Mouse (Mus musculus): ENCODE measurements at regions not wholly inside any gene's neighbourhood (a gene's known extent, or its start where the extent isn't known, plus 50 kb on each side); places are given as distances from the start of the nearest gene placed in this dataset.

GRCm38 (mm10) chr3:103493623-103494022 lies 81.4 kb upstream of the Syt6 start:
- Histone ChIP-seq H3K4me3 (ENCODE audit: low read length) (no peak overlapping the region), H3K9me3 (ENCODE audit: control insufficient read depth, low read length) (no peaks in the 10 kb centered on the region), H3K4me2 (replicated peaks; ENCODE audit: low read depth, low read length) (no peak overlapping the region), H3K9ac (ENCODE audit: low read depth, low read length) (no peak overlapping the region), H3K27me3 (ENCODE audit: control insufficient read depth, insufficient read depth, low read length) (no peaks in the 10 kb centered on the region), H3K4me1 (ENCODE audit: control insufficient read depth, insufficient read depth, low read length) (no peaks in the 10 kb centered on the region), H3K27ac (ENCODE audit: low read depth, low read length) (no peak overlapping the region), H3K36me3 (ENCODE audit: control insufficient read depth, insufficient read depth, low read length) (no peaks in the 10 kb centered on the region)
- ATAC-seq (ENCODE audit: low FRiP score, low TSS enrichment): no peak
- 100% methylated on average over 1 of the region's 1 CpGs for WGBS

- Histone ChIP-seq H3K36me3 (ENCODE audit: control insufficient read depth, insufficient read depth, low read length) (no peaks in the 10 kb centered on the region), H3K4me1 (ENCODE audit: control insufficient read depth, insufficient read depth, low read length) (no peaks in the 10 kb centered on the region), H3K4me3 (ENCODE audit: low read length) (no peak overlapping the region), H3K4me2 (replicated peaks; ENCODE audit: low read depth, low read length) (no peak overlapping the region), H3K9me3 (ENCODE audit: control insufficient read depth, low read length) (no peaks in the 10 kb centered on the region), H3K27me3 (ENCODE audit: control insufficient read depth, insufficient read depth, low read length) (no peaks in the 10 kb centered on the region), H3K9ac (ENCODE audit: low read depth, low read length) (no peak overlapping the region), H3K27ac (ENCODE audit: low read depth, low read length) (no peak overlapping the region)
- WGBS: 87% methylated on average over 3 of the region's 3 CpGs
- no peak for ATAC-seq (ENCODE audit: low FRiP score, low TSS enrichment)
Measured at GRCm38 (mm10) chr3:103494043-103494442, 81.0 kb upstream of the Syt6 start.

DNA sequence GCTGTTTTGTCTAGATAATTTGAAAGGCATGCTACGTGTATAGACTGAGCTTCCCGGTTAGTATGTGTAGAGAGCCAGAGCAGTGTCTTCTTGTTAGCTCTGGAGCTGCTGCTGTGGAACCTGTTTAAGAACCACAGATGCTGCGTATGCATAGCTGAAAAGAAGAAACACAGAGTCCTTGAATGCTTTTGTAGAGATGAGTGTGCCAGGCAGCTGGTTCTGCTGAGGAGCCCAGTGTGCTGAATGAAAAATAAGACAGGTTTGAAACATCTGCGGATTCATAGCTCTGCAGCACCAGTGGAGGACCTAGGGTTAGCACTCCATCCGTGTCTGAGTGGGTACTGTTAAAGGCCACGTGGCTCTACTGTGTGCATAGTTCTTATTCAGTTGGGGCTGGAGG lies 78.9 kb upstream of the Syt6 start:
- ATAC-seq (ENCODE audit: low FRiP score, low TSS enrichment): no peak
- H3K4me3 ChIP-seq (ENCODE audit: low read length): no peak overlapping the region
- no peaks in the 10 kb centered on the region for H3K9me3 ChIP-seq (ENCODE audit: control insufficient read depth, low read length)
- no peaks in the 10 kb centered on the region for H3K27me3 ChIP-seq (ENCODE audit: control insufficient read depth, insufficient read depth, low read length)
- no peak overlapping the region for H3K4me2 ChIP-seq (replicated peaks; ENCODE audit: low read depth, low read length)
- H3K36me3 ChIP-seq (ENCODE audit: control insufficient read depth, insufficient read depth, low read length): no peaks in the 10 kb centered on the region
- no peak overlapping the region for H3K27ac ChIP-seq (ENCODE audit: low read depth, low read length)
- WGBS: 89% methylated on average over 6 of the region's 6 CpGs
- no peak overlapping the region for H3K9ac ChIP-seq (ENCODE audit: low read depth, low read length)
- no peaks in the 10 kb centered on the region for H3K4me1 ChIP-seq (ENCODE audit: control insufficient read depth, insufficient read depth, low read length)

DNA sequence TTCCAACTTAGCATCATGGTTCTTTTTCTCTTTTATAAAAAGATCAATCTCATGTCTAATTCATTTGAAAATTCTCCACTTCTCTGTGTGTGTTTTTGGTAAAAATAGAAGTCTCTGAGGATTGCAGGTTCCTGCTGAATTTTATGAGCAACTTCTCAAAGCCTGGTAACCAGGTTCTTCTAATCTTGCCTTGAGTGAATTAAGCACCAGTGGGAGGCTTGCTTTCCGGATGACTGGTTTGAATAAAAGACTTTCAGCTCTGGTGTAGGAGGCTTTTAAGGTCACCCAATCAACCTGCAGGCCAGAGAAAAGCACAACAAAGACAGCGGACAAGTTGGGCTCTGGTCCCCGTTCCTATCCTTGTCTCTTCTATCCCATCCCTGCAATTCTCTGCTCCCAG lies 78.3 kb upstream of the Syt6 start:
- no peak overlapping the region for H3K27ac ChIP-seq (ENCODE audit: low read depth, low read length)
- no peaks in the 10 kb centered on the region for H3K27me3 ChIP-seq (ENCODE audit: control insufficient read depth, insufficient read depth, low read length)
- H3K9ac ChIP-seq (ENCODE audit: low read depth, low read length): no peak overlapping the region
- H3K4me2 ChIP-seq (replicated peaks; ENCODE audit: low read depth, low read length): no peak overlapping the region
- ATAC-seq (ENCODE audit: low FRiP score, low TSS enrichment): no peak
- H3K36me3 ChIP-seq (ENCODE audit: control insufficient read depth, insufficient read depth, low read length): no peaks in the 10 kb centered on the region
- H3K4me1 ChIP-seq (ENCODE audit: control insufficient read depth, insufficient read depth, low read length): no peaks in the 10 kb centered on the region
- WGBS: 21% methylated on average over 3 of the region's 3 CpGs
- H3K9me3 ChIP-seq (ENCODE audit: control insufficient read depth, low read length): no peaks in the 10 kb centered on the region
- H3K4me3 ChIP-seq (ENCODE audit: low read length): no peak overlapping the region

GRCm38 (mm10) chr3:103497696-103498095 lies 77.3 kb upstream of the Syt6 start:
- H3K27ac ChIP-seq (ENCODE audit: low read depth, low read length): no peak overlapping the region
- no peak overlapping the region for H3K9ac ChIP-seq (ENCODE audit: low read depth, low read length)
- H3K4me1 ChIP-seq (ENCODE audit: control insufficient read depth, insufficient read depth, low read length): no peaks in the 10 kb centered on the region
- no peaks in the 10 kb centered on the region for H3K27me3 ChIP-seq (ENCODE audit: control insufficient read depth, insufficient read depth, low read length)
- H3K4me2 ChIP-seq (replicated peaks; ENCODE audit: low read depth, low read length): no peak overlapping the region
- no peak for ATAC-seq (ENCODE audit: low FRiP score, low TSS enrichment)
- WGBS: 90% methylated on average over 3 of the region's 3 CpGs
- H3K36me3 ChIP-seq (ENCODE audit: control insufficient read depth, insufficient read depth, low read length): no peaks in the 10 kb centered on the region
- no peaks in the 10 kb centered on the region for H3K9me3 ChIP-seq (ENCODE audit: control insufficient read depth, low read length)
- no peak overlapping the region for H3K4me3 ChIP-seq (ENCODE audit: low read length)

DNA sequence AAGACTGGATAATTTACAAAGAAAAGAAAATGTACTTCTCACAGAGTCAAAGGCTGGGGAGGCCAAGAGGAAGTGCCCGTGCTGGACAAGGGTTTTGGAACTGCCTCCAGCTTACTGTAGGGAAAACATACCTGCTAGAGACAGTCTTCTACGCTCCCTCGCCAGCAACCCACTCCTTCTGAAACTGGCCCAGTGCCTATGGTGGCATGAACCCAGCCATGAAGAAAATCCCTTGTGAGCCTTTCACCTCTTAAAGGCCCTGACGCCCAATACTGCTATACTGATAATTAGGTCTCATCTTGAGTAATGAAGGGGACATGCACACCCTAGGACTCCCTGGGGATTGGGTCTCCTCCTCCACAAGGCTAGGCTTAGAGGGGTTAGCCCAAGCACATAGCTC lies 76.6 kb upstream of the Syt6 start:
- no peak for ATAC-seq (ENCODE audit: low FRiP score, low TSS enrichment)
- Histone ChIP-seq H3K9me3 (ENCODE audit: control insufficient read depth, low read length) (no peaks in the 10 kb centered on the region), H3K27ac (ENCODE audit: low read depth, low read length) (no peak overlapping the region), H3K9ac (ENCODE audit: low read depth, low read length) (no peak overlapping the region), H3K36me3 (ENCODE audit: control insufficient read depth, insufficient read depth, low read length) (no peaks in the 10 kb centered on the region), H3K4me3 (ENCODE audit: low read length) (no peak overlapping the region), H3K4me2 (replicated peaks; ENCODE audit: low read depth, low read length) (no peak overlapping the region), H3K27me3 (ENCODE audit: control insufficient read depth, insufficient read depth, low read length) (no peaks in the 10 kb centered on the region), H3K4me1 (ENCODE audit: control insufficient read depth, insufficient read depth, low read length) (no peaks in the 10 kb centered on the region)
- WGBS: 79% methylated on average over 4 of the region's 4 CpGs

DNA sequence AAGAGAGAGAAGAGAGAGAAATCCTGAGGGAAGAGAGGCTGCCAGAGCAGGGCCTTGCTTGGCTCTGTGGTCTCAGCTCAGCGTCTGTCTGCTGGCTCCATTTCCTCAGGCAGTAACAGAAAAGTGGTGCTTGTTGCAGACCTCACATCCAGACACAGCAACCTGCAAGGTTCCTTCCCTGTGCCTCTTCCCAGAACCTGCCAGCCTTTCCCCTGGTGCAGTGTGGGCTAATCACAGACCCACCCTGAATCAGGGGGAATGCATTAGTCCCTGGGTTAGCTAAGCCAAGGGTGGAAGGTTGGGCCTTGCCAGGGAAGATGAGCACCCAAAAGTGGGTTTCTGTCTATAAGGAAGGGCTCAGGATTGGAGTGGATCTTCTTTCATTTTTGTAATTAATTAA lies 75.2 kb upstream of the Syt6 start:
- Histone ChIP-seq H3K9ac (ENCODE audit: low read depth, low read length) (no peak overlapping the region), H3K4me2 (replicated peaks; ENCODE audit: low read depth, low read length) (no peak overlapping the region), H3K4me1 (ENCODE audit: control insufficient read depth, insufficient read depth, low read length) (no peaks in the 10 kb centered on the region), H3K27me3 (ENCODE audit: control insufficient read depth, insufficient read depth, low read length) (no peaks in the 10 kb centered on the region), H3K4me3 (ENCODE audit: low read length) (no peak overlapping the region), H3K9me3 (ENCODE audit: control insufficient read depth, low read length) (no peaks in the 10 kb centered on the region), H3K27ac (ENCODE audit: low read depth, low read length) (no peak overlapping the region), H3K36me3 (ENCODE audit: control insufficient read depth, insufficient read depth, low read length) (no peaks in the 10 kb centered on the region)
- no peak for ATAC-seq (ENCODE audit: low FRiP score, low TSS enrichment)
- 80% methylated on average over 1 of the region's 1 CpGs for WGBS

GRCm38 (mm10) chr3:103500366-103500765 lies 74.7 kb upstream of the Syt6 start:
- no peak overlapping the region for H3K4me3 ChIP-seq (ENCODE audit: low read length)
- H3K4me1 ChIP-seq (ENCODE audit: control insufficient read depth, insufficient read depth, low read length): no peaks in the 10 kb centered on the region
- no peak overlapping the region for H3K9ac ChIP-seq (ENCODE audit: low read depth, low read length)
- no peak overlapping the region for H3K4me2 ChIP-seq (replicated peaks; ENCODE audit: low read depth, low read length)
- no peaks in the 10 kb centered on the region for H3K9me3 ChIP-seq (ENCODE audit: control insufficient read depth, low read length)
- 56% methylated on average over 4 of the region's 4 CpGs for WGBS
- no peaks in the 10 kb centered on the region for H3K36me3 ChIP-seq (ENCODE audit: control insufficient read depth, insufficient read depth, low read length)
- H3K27me3 ChIP-seq (ENCODE audit: control insufficient read depth, insufficient read depth, low read length): no peaks in the 10 kb centered on the region
- no peak overlapping the region for H3K27ac ChIP-seq (ENCODE audit: low read depth, low read length)
- no peak for ATAC-seq (ENCODE audit: low FRiP score, low TSS enrichment)

DNA sequence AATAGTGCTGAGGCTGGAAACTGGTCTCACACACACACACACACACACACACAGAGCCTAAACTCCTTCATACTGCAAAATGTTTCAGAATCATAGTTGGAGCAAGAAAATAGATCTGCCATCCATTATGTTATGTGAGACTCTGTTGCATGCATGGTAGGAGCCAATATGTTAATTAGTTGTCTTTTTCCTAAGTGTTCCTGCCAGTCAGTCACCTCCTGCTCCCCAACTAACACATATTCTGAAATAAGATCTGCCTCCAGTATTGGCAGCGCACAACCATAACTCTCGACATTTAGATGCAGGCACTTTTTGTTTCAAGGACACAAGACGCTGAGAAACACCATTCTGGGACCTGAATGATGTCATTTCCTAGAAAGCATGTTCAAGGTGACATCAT lies 70.9 kb upstream of the Syt6 start:
- ATAC-seq (ENCODE audit: low FRiP score, low TSS enrichment): no peak

DNA sequence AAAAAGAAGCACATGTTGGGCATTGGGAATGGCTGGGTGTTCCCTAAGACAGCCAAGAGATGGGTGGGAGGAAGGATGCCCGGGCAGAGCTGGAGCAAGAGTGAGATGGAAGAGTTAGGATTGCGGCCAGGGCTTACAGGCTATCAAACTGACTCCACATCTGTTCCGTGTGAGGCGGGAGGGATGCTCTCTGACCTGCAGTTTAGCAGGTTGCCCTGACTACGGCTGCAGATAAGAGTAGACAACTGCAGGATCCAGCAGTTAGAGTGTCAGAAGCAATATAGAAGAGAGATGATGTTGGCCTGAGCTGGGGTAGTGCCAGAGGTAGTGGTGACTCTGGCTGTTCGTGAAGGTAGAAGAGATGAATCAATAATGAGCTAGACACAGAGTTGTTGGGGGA lies 61.6 kb upstream of the Syt6 start:
- Histone ChIP-seq H3K36me3 (ENCODE audit: control insufficient read depth, insufficient read depth, low read length) (no peaks in the 10 kb centered on the region), H3K4me1 (ENCODE audit: control insufficient read depth, insufficient read depth, low read length) (no peaks in the 10 kb centered on the region), H3K27ac (ENCODE audit: low read depth, low read length) (no peak overlapping the region), H3K4me2 (replicated peaks; ENCODE audit: low read depth, low read length) (no peak overlapping the region), H3K9me3 (ENCODE audit: control insufficient read depth, low read length) (no peaks in the 10 kb centered on the region), H3K4me3 (ENCODE audit: low read length) (no peak overlapping the region), H3K9ac (ENCODE audit: low read depth, low read length) (no peak overlapping the region), H3K27me3 (ENCODE audit: control insufficient read depth, insufficient read depth, low read length) (no peaks in the 10 kb centered on the region)
- WGBS: 62% methylated on average over 6 of the region's 6 CpGs
- peak; percentile 28; the same call in 1 of the 2 replicates for ATAC-seq (ENCODE audit: low FRiP score, low TSS enrichment)

More for the DNA sequence above, 70.9 kb upstream of the Syt6 start:
- no peak overlapping the region for H3K4me2 ChIP-seq (replicated peaks; ENCODE audit: low read depth, low read length)
- H3K27me3 ChIP-seq (ENCODE audit: control insufficient read depth, insufficient read depth, low read length): no peaks in the 10 kb centered on the region
- no peaks in the 10 kb centered on the region for H3K9me3 ChIP-seq (ENCODE audit: control insufficient read depth, low read length)
- H3K9ac ChIP-seq (ENCODE audit: low read depth, low read length): no peak overlapping the region
- H3K27ac ChIP-seq (ENCODE audit: low read depth, low read length): no peak overlapping the region
- H3K4me3 ChIP-seq (ENCODE audit: low read length): no peak overlapping the region
- no peaks in the 10 kb centered on the region for H3K4me1 ChIP-seq (ENCODE audit: control insufficient read depth, insufficient read depth, low read length)
- no peaks in the 10 kb centered on the region for H3K36me3 ChIP-seq (ENCODE audit: control insufficient read depth, insufficient read depth, low read length)
- WGBS: 80% methylated on average over 3 of the region's 3 CpGs

Measured in kidney, embryonic 14.5 days (tissue).